Mouse (Mus musculus) embryo, embryonic 10.5 days (tissue): ENCODE results near the gene Olfr315.
"Not testable (repeated sequence)": the region's sequence is repeated elsewhere in the genome, so short reads cannot be mapped to it uniquely, and the experiment has no call there.

Experiments
- DNase-seq: peaks from one replicate; pipeline ENCODE4 v3.0.0-alpha.2; 2015; ENCODE audit warnings: low spot score

The Olfr315 gene

GRCm38 (mm10) chr11:58772888-58773287 lies at the start of gene Olfr315:
Gene Olfr315, plus strand, starts transcription at chr11:58773188.
- DNase-seq: no peak

GRCm38 (mm10) chr11:58723914-58724313 lies 49.1 kb upstream of the Olfr315 start, which contains the start of gene Olfr318:
Gene Olfr318, minus strand, starts transcription at chr11:58724014.
- no peak for DNase-seq

- not testable (repeated sequence) for DNase-seq
Observed at GRCm38 (mm10) chr11:58727896-58728650, 44.9 kb upstream of the Olfr315 start.

GRCm38 (mm10) chr11:58733372-58733771 lies 39.6 kb upstream of the Olfr315 start:
- DNase-seq: no peak

- no peak for DNase-seq
Observed at GRCm38 (mm10) chr11:58738792-58739262, 34.2 kb upstream of the Olfr315 start, which contains the start of gene Olfr317. Gene Olfr317, minus strand, starts transcription at chr11:58739212.

- not testable (repeated sequence) for DNase-seq
Observed at GRCm38 (mm10) chr11:58751096-58751495, 21.9 kb upstream of the Olfr315 start.

- no peak for DNase-seq
Observed at GRCm38 (mm10) chr11:58752434-58752833, 20.6 kb upstream of the Olfr315 start, which contains the start of gene Olfr316. Gene Olfr316, plus strand, starts transcription at chr11:58752734.

GRCm38 (mm10) chr11:58782480-58783089 lies 9.6 kb downstream of the Olfr315 start, which contains the start of gene Olfr314:
Gene Olfr314, plus strand, starts transcription at chr11:58782952.
- DNase-seq: no peak

GRCm38 (mm10) chr11:58784182-58784581 lies 11.2 kb downstream of the Olfr315 start:
- no peak for DNase-seq

- no peak for DNase-seq
Observed at GRCm38 (mm10) chr11:58787651-58788050, 14.7 kb downstream of the Olfr315 start.

- no peak for DNase-seq
Observed at GRCm38 (mm10) chr11:58788346-58788745, 15.4 kb downstream of the Olfr315 start.

GRCm38 (mm10) chr11:58789532-58789931 lies 16.5 kb downstream of the Olfr315 start:
- no peak for DNase-seq

- no peak for DNase-seq
Observed at GRCm38 (mm10) chr11:58790053-58790452, 17.1 kb downstream of the Olfr315 start.

- DNase-seq: no peak
Observed at GRCm38 (mm10) chr11:58790646-58791045, 17.7 kb downstream of the Olfr315 start.

GRCm38 (mm10) chr11:58795856-58796255 lies 22.9 kb downstream of the Olfr315 start:
- DNase-seq: no peak

- no peak for DNase-seq
Observed at GRCm38 (mm10) chr11:58796850-58797249, 23.9 kb downstream of the Olfr315 start.

GRCm38 (mm10) chr11:58799747-58800146 lies 26.8 kb downstream of the Olfr315 start:
- no peak for DNase-seq

GRCm38 (mm10) chr11:58801558-58802228 lies 28.7 kb downstream of the Olfr315 start, which contains the start of gene Fam183b:
Gene Fam183b, minus strand, starts transcription at chr11:58801960.
- DNase-seq: peak; percentile 73

GRCm38 (mm10) chr11:58803871-58804270 lies 30.9 kb downstream of the Olfr315 start:
- no peak for DNase-seq

- no peak for DNase-seq
Observed at GRCm38 (mm10) chr11:58804393-58804792, 31.4 kb downstream of the Olfr315 start.

- DNase-seq: no peak
Observed at GRCm38 (mm10) chr11:58812001-58812400, 39.0 kb downstream of the Olfr315 start.

- not testable (repeated sequence) for DNase-seq
Observed at GRCm38 (mm10) chr11:58814700-58815099, 41.7 kb downstream of the Olfr315 start, which contains the start of gene Olfr313. Gene Olfr313, plus strand, starts transcription at chr11:58815000.
